Mouse (Mus musculus) E14TG2a.4 (cell line): Measurements from ENCODE around the gene 3100002H09Rik.

Source experiments
- H3K27me3 ChIP-seq: 2 replicates; pipeline ENCODE4 v1.6.1; 2014; ENCODE audit warnings: low read length, control low read depth; ENCODE audit not compliant: insufficient read depth
- H3K36me3 ChIP-seq: 2 replicates; pipeline ENCODE4 v1.6.1; 2014; ENCODE audit warnings: low read length, control low read depth; ENCODE audit not compliant: insufficient read depth
- H3K4me1 ChIP-seq: replicated peaks from 2 replicates; pipeline ENCODE4 v1.6.1; 2014; ENCODE audit warnings: low read depth, low read length, control low read depth
- H3K4me3 ChIP-seq: replicated peaks from 2 replicates; pipeline ENCODE4 v1.5.1; 2014; ENCODE audit warnings: mild to moderate bottlenecking, low read length
- H3K9me3 ChIP-seq: 2 replicates; pipeline ENCODE4 v1.6.1; 2014; ENCODE audit warnings: low read length, control low read depth
- CTCF ChIP-seq: conservative IDR thresholded peaks from 2 replicates; pipeline ENCODE4 v1.5.1; 2014; ENCODE audit warnings: low read length
- NANOG ChIP-seq: IDR thresholded peaks from 2 replicates; pipeline ENCODE4 v1.6.1; 2014; ENCODE audit warnings: borderline replicate concordance, low read length, mixed read lengths
- POU5F1 ChIP-seq: IDR thresholded peaks from 2 replicates; pipeline ENCODE4 v1.6.1; 2014; ENCODE audit warnings: low read length, borderline replicate concordance

The 3100002H09Rik gene

DNA sequence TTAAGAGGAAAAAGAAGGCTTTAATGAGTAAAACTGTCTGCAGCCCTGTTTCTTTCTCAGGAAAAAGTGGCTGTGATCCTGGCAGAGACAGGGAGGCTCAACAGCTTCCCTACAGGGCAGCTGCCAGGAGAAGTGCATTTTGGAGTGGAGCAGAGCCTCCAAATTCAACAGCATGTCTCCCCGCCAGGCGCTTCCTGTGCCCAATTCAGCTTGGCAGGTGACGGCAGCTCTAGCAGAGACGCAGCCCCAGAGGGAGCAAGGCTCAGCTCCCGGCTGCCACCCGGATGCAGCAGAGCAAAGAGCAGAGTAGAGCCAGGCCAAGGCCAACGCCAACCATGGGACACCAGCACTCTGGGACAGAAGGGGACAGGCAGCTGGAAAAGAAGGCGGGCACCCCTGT lies 3.4 kb downstream of the 3100002H09Rik start:
- no peak for TF ChIP-seq CTCF
- no peak for TF ChIP-seq NANOG
- no peak for TF ChIP-seq POU5F1
- Histone ChIP-seq H3K9me3 (no peaks in the 10 kb centered on the region), H3K36me3 (no peaks in the 10 kb centered on the region), H3K4me1 (peaks cover 38% of the 10 kb centered on the region), H3K27me3 (peaks cover 60% of the 10 kb centered on the region), H3K4me3 (peak overlapping the region; percentile 32; the same call in 1 of the 2 replicates)

DNA sequence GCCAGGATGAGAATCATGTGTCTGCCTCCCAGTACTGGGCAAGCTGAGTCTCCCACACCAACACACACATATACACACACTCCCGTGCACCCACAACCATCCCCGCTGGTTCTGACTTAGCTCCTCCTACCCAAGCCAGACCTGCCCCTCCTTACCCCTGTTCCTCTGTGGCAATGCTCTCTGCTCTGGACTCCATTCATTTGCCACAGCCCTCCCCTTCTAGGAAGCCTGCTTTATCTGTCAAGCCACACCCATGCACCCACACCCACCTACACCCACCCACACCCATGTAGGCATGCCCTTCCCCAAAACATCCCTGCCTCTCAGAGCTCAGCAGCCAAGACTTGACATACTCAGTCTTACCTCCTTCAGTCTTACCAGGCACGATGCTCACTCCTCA lies 4.4 kb downstream of the 3100002H09Rik start:
- H3K36me3 ChIP-seq, result no peaks in the 10 kb centered on the region
- peaks cover 51% of the 10 kb centered on the region for H3K27me3 ChIP-seq
- no peaks in the 10 kb centered on the region for H3K9me3 ChIP-seq
- peaks cover 38% of the 10 kb centered on the region for H3K4me1 ChIP-seq
- H3K4me3 ChIP-seq, result peak overlapping the region; percentile 8; the same call in 1 of the 2 replicates
- no peak for TF ChIP-seq NANOG
- TF ChIP-seq CTCF, result no peak
- no peak for TF ChIP-seq POU5F1

DNA sequence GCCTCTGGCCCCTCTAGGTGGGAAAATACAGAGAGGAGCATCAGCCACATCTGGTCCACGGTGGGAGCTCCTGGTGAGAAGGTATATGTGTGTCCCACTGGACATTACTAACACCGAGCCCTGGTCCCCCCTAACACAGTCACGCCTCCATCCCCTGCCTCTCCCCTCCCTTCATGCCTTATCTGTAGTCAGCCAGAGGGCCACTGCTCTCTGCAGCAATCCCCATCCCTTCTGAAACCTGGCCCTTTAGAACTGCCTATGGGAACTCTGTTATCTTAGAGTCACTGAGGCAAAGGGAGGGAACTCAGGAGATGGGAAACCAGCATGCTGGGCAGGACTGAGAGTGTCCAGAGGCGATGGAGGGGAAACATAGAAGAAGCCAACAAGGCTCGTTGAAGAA lies 5.3 kb downstream of the 3100002H09Rik start:
- TF ChIP-seq CTCF (no peak), POU5F1 (no peak), NANOG (no peak)
- H3K9me3 ChIP-seq, result no peaks in the 10 kb centered on the region
- H3K4me1 ChIP-seq, result peaks cover 38% of the 10 kb centered on the region
- no peaks in the 10 kb centered on the region for H3K36me3 ChIP-seq
- H3K4me3 ChIP-seq, result no peak overlapping the region
- peaks cover 42% of the 10 kb centered on the region for H3K27me3 ChIP-seq

DNA sequence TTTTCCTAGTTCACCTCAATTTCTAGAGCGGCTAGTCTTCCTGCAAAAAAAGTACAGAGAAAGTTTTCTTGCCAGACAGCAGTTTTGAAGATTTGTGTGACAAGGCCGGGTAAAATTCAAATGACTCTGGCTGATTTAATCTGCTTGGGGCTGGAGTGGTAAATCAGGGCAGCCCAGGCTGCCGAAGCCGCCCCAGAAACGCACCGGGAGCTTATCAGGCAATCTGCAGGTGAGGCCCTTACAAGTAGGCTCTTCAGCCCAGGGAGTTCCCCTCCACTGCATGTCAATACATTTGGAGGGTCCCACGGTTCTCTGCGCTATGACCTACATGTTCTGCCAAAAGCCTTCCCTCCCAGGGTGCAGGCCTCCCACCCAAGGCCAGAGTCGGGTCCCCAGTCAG lies 6.9 kb downstream of the 3100002H09Rik start:
- H3K4me1 ChIP-seq, result peaks cover 38% of the 10 kb centered on the region
- no peaks in the 10 kb centered on the region for H3K9me3 ChIP-seq
- H3K36me3 ChIP-seq, result no peaks in the 10 kb centered on the region
- peaks cover 40% of the 10 kb centered on the region for H3K27me3 ChIP-seq
- no peak for TF ChIP-seq NANOG
- no peak for TF ChIP-seq POU5F1
- no peak for TF ChIP-seq CTCF
- no peak overlapping the region for H3K4me3 ChIP-seq

DNA sequence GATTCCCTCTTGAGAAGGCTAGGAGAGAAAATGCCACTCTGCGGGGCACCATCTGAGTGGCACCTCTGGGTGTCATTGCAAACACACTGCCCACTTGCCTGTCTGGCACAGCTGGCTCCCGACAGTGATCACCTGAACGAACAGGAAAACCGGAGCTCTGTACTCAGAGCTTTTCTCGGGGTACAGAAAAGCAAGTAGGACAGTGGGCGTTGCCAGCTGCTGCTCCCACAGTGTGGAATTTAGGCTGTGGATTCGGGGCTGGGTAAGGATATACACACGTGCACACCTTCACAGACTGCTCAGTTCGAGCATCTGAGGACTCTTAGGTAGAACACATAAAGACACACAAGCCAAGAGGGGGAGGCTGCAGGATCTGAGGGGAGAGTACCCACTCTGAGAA lies 14.7 kb downstream of the 3100002H09Rik start:
- Histone ChIP-seq H3K27me3 (peaks cover 28% of the 10 kb centered on the region), H3K36me3 (no peaks in the 10 kb centered on the region), H3K4me3 (no peak overlapping the region), H3K9me3 (no peaks in the 10 kb centered on the region), H3K4me1 (peaks cover 33% of the 10 kb centered on the region)
- no peak for TF ChIP-seq POU5F1
- TF ChIP-seq CTCF, result no peak
- no peak for TF ChIP-seq NANOG

DNA sequence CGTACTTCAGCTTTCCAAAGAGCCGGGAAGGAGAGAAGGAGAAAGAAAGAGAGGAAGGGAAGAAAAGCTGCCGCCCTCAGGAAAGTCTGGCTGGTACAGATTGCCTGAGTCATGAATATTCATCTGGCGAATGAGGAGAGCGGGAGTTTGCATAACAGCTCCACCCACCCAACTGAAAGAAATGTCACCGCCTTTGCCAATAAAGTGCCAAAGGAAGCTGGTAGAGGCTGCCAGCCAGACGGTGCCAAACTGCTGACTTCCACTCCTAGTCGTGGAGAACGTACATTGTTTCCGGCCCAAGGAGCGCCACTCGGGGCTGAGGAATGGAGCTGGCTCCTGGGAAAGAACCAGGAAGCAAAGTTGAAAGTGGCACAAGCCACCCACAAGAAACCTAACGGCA lies 15.7 kb downstream of the 3100002H09Rik start:
- TF ChIP-seq CTCF, result no peak
- TF ChIP-seq NANOG, result no peak
- TF ChIP-seq POU5F1, result no peak
- no peak overlapping the region for H3K4me3 ChIP-seq
- H3K9me3 ChIP-seq, result no peaks in the 10 kb centered on the region

DNA sequence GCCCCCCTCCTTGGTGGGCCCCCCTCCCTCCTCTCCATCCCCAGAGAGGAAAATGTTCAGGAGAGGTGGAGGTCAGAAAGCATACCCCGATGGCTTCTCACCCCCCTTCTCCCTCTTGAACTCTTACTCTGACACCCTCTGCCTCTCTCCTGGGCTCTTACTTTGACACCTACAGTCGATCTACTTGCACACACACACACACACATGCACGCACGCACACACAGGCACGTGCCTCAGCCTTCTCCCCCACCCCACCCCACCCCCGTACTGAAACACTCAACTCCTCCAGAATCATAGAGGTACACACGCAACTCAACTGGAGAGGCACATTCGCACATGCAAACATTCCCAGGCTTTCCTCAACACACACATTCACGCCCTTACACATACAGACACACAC lies 16.9 kb downstream of the 3100002H09Rik start:
- Histone ChIP-seq H3K9me3 (no peaks in the 10 kb centered on the region), H3K36me3 (no peaks in the 10 kb centered on the region), H3K4me3 (no peak overlapping the region), H3K4me1 (peaks cover 38% of the 10 kb centered on the region), H3K27me3 (peaks cover 31% of the 10 kb centered on the region)
- TF ChIP-seq CTCF, result no peak
- no peak for TF ChIP-seq NANOG
- TF ChIP-seq POU5F1, result no peak

More for the DNA sequence above, 15.7 kb downstream of the 3100002H09Rik start:
- Histone ChIP-seq H3K4me1 (peaks cover 33% of the 10 kb centered on the region), H3K36me3 (no peaks in the 10 kb centered on the region), H3K27me3 (peaks cover 28% of the 10 kb centered on the region)

DNA sequence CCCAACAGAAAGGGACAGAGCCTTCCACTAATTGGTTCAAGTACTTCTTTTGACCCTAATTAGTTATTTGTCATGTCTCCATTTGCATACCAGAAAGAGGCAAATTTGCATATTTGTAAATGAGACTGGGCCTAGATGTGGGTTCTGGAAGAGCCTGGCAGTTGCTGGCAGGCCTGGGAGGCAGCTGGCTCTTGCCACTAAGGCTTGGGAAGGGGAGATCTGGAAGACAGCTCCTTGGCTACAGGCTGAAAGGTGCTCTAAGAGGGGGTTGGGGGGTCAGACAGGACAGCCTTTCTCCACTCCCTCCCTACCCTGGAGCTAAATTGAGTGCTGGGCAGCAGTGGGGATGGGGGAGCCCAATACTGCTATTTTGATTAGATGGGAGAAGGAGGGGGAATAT lies 17.4 kb downstream of the 3100002H09Rik start:
- no peaks in the 10 kb centered on the region for H3K36me3 ChIP-seq
- no peaks in the 10 kb centered on the region for H3K9me3 ChIP-seq
- no peak for TF ChIP-seq CTCF
- TF ChIP-seq POU5F1, result no peak
- TF ChIP-seq NANOG, result no peak
- H3K27me3 ChIP-seq, result peaks cover 33% of the 10 kb centered on the region
- H3K4me3 ChIP-seq, result no peak overlapping the region
- H3K4me1 ChIP-seq, result peaks cover 40% of the 10 kb centered on the region

DNA sequence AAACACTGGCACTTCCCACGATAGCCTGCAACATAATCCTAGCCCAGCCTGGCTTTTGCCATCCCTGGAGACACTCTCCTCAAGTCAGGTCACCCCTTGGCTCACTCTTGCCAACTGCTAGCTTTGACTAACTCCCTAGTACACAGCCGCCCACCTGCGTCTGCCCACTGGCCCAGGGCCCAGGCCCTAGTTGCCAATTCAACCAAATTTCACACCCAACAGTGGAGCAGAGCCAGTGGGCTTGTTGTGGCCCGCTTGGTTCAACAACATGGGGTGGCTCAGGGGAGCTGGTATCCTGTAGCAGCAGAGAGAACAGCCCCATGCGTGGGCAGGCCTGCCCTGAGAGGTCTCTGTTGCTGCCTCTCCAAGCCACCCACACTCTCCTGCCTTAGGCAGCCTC lies 18.4 kb downstream of the 3100002H09Rik start:
- TF ChIP-seq POU5F1, result no peak
- no peak for TF ChIP-seq CTCF
- Histone ChIP-seq H3K4me1 (peaks cover 44% of the 10 kb centered on the region), H3K9me3 (no peaks in the 10 kb centered on the region), H3K4me3 (no peak overlapping the region), H3K27me3 (peaks cover 38% of the 10 kb centered on the region), H3K36me3 (no peaks in the 10 kb centered on the region)
